Mouse (Mus musculus) urinary bladder, adult 18-20 months (tissue): ENCODE results near the gene Eef2.
A peak's percentile ranks its signal among the peaks of the same experiment; 100 is the strongest.

ENCODE experiments used
- DNase-seq, 2 experiments: peaks; one replicate each; pipeline ENCODE4 v3.0.0; 2022; ENCODE audit warnings: low spot score in 2 of 2, mixed read lengths in 2 of 2

Eef2 gene

GRCm38 (mm10) chr10:81176466-81177271 is at the start of gene Eef2:
Gene Eef2, plus strand, starts transcription at chr10:81176631.
- peak; percentile 97 to 98 for DNase-seq

DNA sequence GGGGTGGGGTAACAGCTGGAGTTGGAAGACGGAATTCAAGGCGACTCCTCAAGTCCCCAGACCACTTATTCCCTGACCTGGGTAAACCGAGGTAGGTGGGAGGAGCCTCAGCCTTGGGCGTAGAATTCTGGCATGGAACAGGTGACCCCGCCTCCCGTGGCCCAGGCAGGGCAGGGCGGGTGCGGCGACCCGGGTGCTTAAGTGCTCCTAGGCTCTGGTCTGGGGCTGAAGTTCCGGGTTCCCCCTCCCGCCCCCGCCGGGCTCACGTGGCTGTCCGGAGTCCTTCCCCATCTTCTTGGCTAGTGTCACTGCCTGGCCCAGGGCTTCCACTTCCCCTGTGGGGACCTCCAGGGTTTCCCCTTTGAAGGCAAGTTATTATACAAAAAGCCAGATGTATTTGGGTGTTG is 42.2 kb upstream of the Eef2 start:
- DNase-seq, result peak; percentile 62 to 66

DNA sequence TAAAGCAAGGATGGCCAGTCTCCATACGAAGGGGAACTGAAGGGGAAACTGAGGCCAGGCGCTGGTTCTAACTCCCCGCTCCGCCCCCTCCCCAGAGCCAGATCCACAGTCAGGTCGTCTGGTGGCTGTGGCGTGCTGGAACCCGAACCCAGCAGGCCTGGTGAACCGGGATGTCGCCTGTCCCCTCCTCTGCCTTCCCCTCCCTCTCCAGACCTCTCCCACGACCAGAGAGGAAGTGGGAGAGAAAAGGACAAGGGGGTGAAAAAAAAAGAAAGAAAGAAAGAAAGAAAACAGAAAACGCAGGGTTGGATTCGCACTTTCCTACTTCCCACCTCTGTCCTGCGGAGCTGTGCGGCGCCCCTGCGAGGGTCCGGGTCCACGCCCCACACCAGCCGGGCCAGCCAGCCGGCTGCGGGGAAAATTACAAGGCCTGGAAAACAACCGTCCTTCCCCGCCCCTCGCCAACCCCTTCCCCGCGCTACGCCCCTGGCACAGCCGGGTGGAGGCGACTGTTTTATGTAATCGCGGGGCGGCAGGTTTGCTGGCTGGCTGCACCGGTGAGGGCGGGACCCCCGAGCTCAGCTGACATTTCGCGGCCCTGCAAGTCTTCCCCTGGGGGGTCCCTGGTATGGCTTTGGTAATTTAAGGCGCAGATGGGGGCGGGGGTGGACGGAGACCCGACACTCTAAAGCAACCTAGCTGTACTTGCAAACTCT is 41.3 kb upstream of the Eef2 start, which contains the start of gene Zbtb7a:
TSS of gene Zbtb7a (plus strand) at position 255 of the 716 bp plus-strand sequence.
- peak in 1 of 2 experiments; percentile 44 for DNase-seq

GRCm38 (mm10) chr10:81135831-81136705 is 40.4 kb upstream of the Eef2 start:
- DNase-seq, result peak; percentile 67 to 76

DNA sequence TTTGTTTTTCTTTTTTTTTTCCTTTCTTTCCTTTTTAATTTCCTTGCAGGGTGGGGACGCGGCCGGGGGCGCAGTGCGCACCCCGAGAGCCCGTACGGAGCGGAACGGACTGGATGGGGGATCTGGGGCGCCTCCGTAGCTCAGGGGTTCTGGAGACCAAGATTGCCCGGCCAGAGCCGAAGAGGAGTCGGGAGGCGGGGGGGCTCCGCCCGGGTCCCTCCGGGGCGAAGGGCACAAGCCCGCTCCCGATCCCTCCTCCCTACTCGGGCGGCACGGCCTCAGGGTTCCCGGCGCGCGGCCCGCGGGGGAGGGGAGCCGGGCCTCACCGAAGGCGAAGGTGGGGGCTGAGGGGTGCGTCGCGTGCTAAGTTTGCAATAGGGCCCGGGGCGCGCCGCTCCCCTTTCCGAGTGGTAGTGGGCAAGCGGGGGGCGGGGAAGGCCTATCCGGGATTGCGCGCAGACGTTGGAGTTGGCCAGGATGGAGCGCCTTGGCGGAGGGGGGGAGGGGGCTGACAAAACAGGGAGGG is 39.7 kb upstream of the Eef2 start:
- peak; percentile 61 to 79 for DNase-seq

GRCm38 (mm10) chr10:81137252-81138130 is 38.9 kb upstream of the Eef2 start:
- DNase-seq, result peak; percentile 99 to 100

DNA sequence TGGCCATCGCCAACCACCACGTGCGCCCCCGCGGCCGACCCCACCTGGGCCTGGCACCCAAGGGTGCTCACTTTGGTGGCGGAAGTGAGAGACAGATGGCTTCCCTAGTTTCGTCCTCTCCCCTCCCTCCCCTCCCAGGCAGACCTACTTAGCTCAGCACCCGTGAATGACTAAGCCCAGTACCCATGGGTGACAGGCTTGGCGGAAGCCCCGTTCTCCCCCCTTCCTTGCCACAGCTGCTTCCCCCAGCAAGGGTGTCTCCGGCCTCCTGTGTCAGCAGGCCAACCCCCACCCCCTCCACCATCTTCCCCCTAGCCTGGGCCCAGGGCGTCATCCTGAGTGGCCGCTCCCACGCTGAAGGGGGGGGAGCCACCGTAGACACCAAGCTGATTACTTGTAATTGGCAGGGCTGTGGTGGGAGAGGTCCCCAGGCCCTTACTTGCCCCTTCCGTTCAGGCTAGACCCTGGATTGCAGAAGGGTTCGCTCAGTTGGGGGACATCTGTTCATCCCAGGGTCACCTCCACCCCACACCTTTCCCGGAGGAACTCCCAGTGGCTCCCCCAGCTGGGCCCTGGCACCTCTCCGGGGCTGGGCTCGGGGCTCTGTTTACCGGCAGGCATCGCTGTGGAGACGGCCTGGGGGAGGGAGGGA is 38.2 kb upstream of the Eef2 start:
- DNase-seq, result no peak

- DNase-seq, result no peak
Measured at GRCm38 (mm10) chr10:81138821-81139528, 37.5 kb upstream of the Eef2 start.

DNA sequence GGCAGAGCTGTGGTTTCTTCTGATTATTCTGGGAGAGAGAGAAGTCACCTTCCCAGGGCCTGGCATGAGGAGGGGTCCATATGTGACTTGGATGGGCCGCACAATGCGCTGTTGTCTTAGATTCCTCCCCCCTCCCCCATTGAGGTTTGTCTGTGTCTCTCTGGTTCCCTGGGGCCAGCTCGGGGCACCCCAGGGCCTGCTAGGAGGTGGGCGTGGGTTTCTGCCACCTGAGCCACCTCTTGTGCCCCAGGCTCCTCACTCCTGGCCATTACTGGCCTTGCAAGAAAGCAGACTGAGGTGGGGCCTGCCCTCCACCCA is 36.9 kb upstream of the Eef2 start:
- no peak for DNase-seq

DNA sequence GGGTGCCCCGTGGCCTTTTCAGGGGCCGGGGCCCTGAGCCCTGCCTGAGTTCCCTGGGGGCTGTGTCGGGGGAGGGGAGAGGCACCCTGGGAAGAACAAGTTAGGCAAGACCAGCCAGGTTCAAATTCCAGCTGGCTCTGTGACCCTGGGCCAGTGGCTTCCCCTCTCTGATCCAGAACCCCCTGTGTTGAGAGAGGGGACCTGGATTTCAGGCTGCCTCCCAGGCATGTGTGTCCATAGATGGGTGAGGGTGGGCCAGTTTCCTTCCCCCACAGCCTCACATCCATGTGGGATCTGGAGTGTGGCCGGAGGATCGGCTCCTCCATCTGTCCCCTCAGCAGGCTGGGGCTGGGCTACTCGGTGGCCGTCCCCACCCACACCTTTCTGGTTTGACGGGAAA is 36.4 kb upstream of the Eef2 start:
- DNase-seq, result no peak

- no peak for DNase-seq
Measured at GRCm38 (mm10) chr10:81140717-81141454, 35.5 kb upstream of the Eef2 start.

- peak in 1 of 2 experiments; percentile 49 for DNase-seq
Measured at GRCm38 (mm10) chr10:81141455-81142210, 34.8 kb upstream of the Eef2 start.

DNA sequence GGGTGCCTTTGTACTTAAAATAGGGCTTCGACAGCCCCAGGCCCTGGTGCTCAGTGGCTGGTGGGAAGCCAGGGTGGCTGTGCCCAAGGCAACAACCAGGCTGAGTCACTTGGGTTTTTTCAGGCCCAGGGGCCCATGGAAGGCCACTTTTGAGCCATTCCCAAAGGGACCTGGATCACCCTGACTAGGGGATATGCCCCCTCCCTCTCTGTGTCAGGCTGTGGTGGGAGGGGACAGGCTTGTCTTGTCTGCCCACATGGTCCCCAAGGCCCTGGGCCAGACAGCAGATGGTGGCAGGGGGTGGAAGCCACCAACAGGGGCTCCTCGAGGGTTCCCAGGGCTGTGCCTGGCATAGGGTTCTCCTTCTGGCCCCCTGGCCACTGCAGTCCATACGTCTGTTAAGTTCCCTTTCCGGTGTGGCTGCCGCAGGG is 33.9 kb upstream of the Eef2 start:
- DNase-seq, result no peak

DNA sequence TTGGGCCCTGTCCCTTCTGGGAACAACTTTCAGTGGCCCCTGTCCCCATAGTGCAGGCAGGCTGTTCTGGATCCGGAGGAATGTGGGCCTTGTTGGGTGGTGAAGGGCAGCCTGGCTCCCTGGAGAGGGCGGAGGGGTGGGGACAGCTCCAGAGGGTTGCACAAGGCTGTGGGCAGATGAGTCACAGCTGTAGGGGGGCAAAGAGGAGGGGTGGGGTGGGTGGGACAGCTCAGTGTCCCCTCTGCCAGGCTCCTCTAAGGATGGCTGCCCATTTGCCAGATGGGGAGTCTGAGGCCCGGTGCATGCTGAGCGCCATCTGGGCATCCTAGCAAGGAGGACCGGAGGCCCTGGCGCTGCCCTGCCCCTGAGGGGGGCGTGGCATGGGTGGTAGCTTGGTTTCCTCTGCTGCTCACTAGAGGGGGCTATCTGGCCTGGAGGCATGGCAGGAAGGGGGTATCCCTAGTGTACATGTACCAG is 33.2 kb upstream of the Eef2 start:
- DNase-seq, result no peak

DNA sequence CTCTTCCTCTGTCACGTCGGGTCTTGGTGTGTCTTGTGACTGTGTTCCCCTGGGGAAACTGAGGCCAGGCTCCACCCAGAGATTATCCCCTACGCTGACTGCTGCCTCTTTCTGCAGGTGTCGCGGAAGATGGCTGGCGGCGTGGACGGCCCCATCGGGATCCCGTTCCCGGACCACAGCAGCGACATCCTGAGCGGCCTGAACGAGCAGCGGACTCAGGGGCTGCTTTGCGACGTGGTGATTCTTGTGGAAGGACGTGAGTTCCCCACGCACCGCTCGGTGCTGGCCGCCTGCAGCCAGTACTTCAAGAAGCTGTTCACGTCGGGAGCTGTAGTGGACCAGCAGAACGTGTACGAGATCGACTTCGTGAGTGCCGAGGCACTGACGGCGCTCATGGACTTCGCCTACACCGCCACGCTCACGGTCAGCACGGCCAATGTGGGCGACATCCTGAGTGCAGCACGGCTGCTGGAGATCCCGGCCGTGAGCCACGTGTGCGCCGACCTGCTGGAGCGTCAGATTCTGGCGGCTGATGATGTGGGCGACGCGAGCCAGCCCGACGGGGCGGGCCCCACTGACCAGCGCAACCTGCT is 32.5 kb upstream of the Eef2 start:
- DNase-seq, result no peak

DNA sequence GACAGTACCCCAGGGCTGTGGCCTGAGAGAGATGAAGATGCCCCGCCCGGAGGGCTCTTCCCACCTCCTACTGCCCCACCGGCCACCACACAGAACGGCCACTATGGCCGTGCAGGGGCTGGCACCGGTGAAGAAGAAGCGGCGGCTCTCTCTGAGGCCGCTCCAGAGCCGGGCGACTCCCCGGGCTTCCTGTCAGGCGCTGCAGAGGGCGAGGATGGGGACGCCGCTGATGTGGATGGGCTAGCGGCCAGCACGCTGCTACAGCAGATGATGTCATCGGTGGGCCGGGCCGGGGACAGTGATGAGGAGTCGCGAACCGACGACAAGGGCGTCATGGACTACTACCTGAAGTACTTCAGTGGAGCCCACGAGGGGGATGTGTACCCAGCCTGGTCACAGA is 31.8 kb upstream of the Eef2 start:
- DNase-seq, result no peak

DNA sequence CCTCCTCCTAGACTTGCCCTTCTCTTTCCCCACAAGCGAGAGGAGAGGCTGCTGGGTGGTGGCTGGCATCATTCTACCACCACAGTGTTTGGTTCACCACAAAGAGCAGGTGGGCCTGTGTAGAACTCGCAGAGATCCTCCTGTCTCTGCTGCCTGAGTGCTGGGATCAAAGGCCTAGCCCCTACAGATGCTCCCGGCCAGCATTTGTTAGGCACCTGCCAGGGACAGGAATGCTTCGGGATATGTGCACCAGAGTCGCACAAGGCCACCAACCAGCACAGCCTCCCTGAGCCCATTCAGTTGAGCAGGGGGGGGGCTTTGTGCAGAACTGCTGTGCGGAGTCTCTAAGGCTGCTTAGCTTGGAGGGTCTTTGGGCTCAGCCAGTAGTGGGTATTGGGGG is 31.1 kb upstream of the Eef2 start:
- DNase-seq, result no peak

- DNase-seq, result no peak
Measured at GRCm38 (mm10) chr10:81145778-81146177, 30.7 kb upstream of the Eef2 start.
